Mouse (Mus musculus) liver, embryonic 16.5 days (tissue): Measurements from ENCODE around the gene 9230104L09Rik. TPM values are rescaled to one million over a fixed set of nuclear protein-coding genes. Genes with fewer than 3 reads are reported as not detected.

Experiments used
- ATAC-seq: fragments of 200-750 bp; cut with Nextera tagmentation; 2 replicates; pipeline ENCODE4 v1.8.0; 2017; ENCODE audit warnings: low read depth, mild to moderate bottlenecking, moderate number of reproducible peaks, moderate library complexity
- H3K27ac ChIP-seq: fragments of 300-500 bp; sonication (generic); 2 replicates; pipeline ENCODE4 v1.5.1; 2014; ENCODE audit warnings: mild to moderate bottlenecking, low read length
- H3K27me3 ChIP-seq: fragments of 300-500 bp; sonication (generic); 2 replicates; pipeline ENCODE4 v1.6.1; 2014; ENCODE audit warnings: low read depth, low read length, mixed read lengths; ENCODE audit not compliant: control insufficient read depth, insufficient read depth
- H3K36me3 ChIP-seq: fragments of 300-500 bp; sonication (generic); 2 replicates; pipeline ENCODE4 v1.6.1; 2014; ENCODE audit warnings: mild to moderate bottlenecking; ENCODE audit not compliant: control insufficient read depth, insufficient read depth
- H3K4me1 ChIP-seq: fragments of 300-500 bp; sonication (generic); 2 replicates; pipeline ENCODE4 v1.6.1; 2014; ENCODE audit warnings: low read depth, low read length, mixed read lengths; ENCODE audit not compliant: control insufficient read depth
- H3K4me2 ChIP-seq: fragments of 300-500 bp; sonication (generic); 2 replicates; pipeline ENCODE4 v1.6.1; 2014; ENCODE audit warnings: low read depth, low read length, mixed read lengths
- H3K4me3 ChIP-seq: fragments of 300-500 bp; sonication (generic); 2 replicates; pipeline ENCODE4 v1.5.1; 2014; ENCODE audit warnings: low read depth, mild to moderate bottlenecking, low read length
- H3K9ac ChIP-seq: fragments of 300-500 bp; sonication (generic); 2 replicates; pipeline ENCODE4 v1.6.1; 2014; ENCODE audit warnings: low read depth, low read length
- H3K9me3 ChIP-seq: fragments of 300-500 bp; sonication (generic); replicated peaks from 2 replicates; pipeline ENCODE4 v1.6.1; 2016; ENCODE audit warnings: low read length; ENCODE audit not compliant: control insufficient read depth
- WGBS: fragments of 180-500 bp; shearing (Covaris S2); extraction: QIAGEN DNeasy Blood & Tissue Kit; methylation state at CpG from one replicate; pipeline ENCODE4 v1.1.7; 2014; ENCODE audit not compliant: insufficient replicate concordance; 5-methylcytosine and 5-hydroxymethylcytosine counted together
- polyA plus RNA-seq: library from polyadenylated mRNA; unstranded; fragments of >200 nt; fragmentation: Nextera tagmentation; extraction: Ambion mirVana; gene quantifications from 2 replicates; pipeline ENCODE4 v1.2.1, GENCODE M21; 2015

The 9230104L09Rik gene
- not detected in 2 replicates for polyA plus RNA-seq

GRCm38 (mm10) chr2:148864966-148865365 is at the start of gene 9230104L09Rik:
TSS of gene 9230104L09Rik (minus strand) at chr2:148865038.
- Histone ChIP-seq H3K4me3 (no peak within 1 kb of the TSS), H3K27ac (no peak within 1 kb of the TSS), H3K9me3 (no peaks in the 10 kb centered on the region), H3K36me3 (no peaks in the 10 kb centered on the region), H3K4me2 (no peak within 1 kb of the TSS), H3K27me3 (no peaks in the 10 kb centered on the region), H3K4me1 (no peaks in the 10 kb centered on the region), H3K9ac (no peak within 1 kb of the TSS)
- 44% methylated on average over 2 of the region's 2 CpGs for WGBS
- no peak for ATAC-seq

DNA sequence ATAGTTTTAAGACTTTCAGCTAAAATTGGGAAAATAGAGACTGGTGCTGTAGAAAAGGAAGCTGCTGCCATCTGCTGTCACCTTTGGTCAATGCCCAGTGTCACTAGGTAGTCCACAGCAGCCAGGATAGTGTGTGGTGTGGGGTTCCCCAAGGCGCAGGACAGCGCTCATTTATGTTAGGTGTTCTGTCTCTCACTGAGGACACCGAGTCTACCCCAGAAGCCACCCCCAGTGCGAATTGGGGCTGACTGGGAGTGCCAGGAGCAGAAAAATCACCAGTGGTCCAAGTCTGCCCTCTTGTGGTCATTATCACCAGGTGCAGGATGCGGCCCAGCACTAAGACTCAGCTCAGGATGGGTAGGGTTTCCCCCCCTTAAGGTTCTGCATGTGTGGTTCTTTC is 37.4 kb upstream of the 9230104L09Rik start:
- Histone ChIP-seq H3K4me1 (no peaks in the 10 kb centered on the region), H3K4me3 (no peak overlapping the region), H3K9me3 (no peaks in the 10 kb centered on the region), H3K9ac (no peak overlapping the region), H3K27me3 (no peaks in the 10 kb centered on the region), H3K36me3 (no peaks in the 10 kb centered on the region), H3K4me2 (no peak overlapping the region), H3K27ac (no peak overlapping the region)
- WGBS: 3% methylated on average over 5 of the region's 5 CpGs
- ATAC-seq: peak; percentile 71

DNA sequence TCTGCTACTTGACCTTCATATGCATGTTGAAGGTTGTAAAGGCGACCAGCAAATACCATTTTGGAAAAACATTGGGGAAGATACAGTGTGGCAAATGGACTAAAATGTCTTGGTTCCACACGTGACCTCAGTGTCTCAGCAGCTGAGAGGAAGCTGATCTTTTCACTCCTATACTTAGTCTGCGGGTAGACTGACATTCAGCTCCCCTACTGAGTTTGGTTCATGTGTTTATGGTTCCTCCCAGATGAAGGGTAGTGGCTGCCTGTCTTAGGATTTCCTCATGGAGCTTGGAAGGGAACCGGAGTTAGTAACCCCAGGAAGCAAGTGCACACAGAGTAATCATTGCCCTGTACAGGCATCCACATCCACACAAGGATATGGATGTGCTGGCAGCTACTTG is 35.5 kb upstream of the 9230104L09Rik start:
- no peak overlapping the region for H3K27ac ChIP-seq
- H3K9me3 ChIP-seq: no peaks in the 10 kb centered on the region
- no peaks in the 10 kb centered on the region for H3K36me3 ChIP-seq
- ATAC-seq: no peak
- H3K4me1 ChIP-seq: no peaks in the 10 kb centered on the region
- H3K9ac ChIP-seq: no peak overlapping the region
- 44% methylated on average over 4 of the region's 4 CpGs for WGBS
- no peak overlapping the region for H3K4me3 ChIP-seq
- H3K27me3 ChIP-seq: no peaks in the 10 kb centered on the region
- no peak overlapping the region for H3K4me2 ChIP-seq

GRCm38 (mm10) chr2:148896219-148896618 is 31.4 kb upstream of the 9230104L09Rik start:
- Histone ChIP-seq H3K4me2 (no peak overlapping the region), H3K27me3 (no peaks in the 10 kb centered on the region), H3K27ac (no peak overlapping the region), H3K36me3 (no peaks in the 10 kb centered on the region), H3K9me3 (no peaks in the 10 kb centered on the region), H3K9ac (no peak overlapping the region), H3K4me3 (no peak overlapping the region), H3K4me1 (no peaks in the 10 kb centered on the region)
- ATAC-seq: no peak
- 70% methylated on average over 1 of the region's 1 CpGs for WGBS

GRCm38 (mm10) chr2:148893107-148893506 is 28.3 kb upstream of the 9230104L09Rik start:
- no peak overlapping the region for H3K4me2 ChIP-seq
- no peaks in the 10 kb centered on the region; the same call in 1 of the 2 replicates for H3K27me3 ChIP-seq
- no peak overlapping the region for H3K9ac ChIP-seq
- H3K36me3 ChIP-seq: no peaks in the 10 kb centered on the region
- no peaks in the 10 kb centered on the region for H3K4me1 ChIP-seq
- no peak for ATAC-seq
- H3K9me3 ChIP-seq: no peaks in the 10 kb centered on the region
- no peak overlapping the region for H3K27ac ChIP-seq
- H3K4me3 ChIP-seq: no peak overlapping the region

- no peak overlapping the region for H3K27ac ChIP-seq
- H3K9me3 ChIP-seq: no peaks in the 10 kb centered on the region
- ATAC-seq: no peak
- H3K36me3 ChIP-seq: no peaks in the 10 kb centered on the region
- H3K27me3 ChIP-seq: no peaks in the 10 kb centered on the region; the same call in 1 of the 2 replicates
- H3K4me1 ChIP-seq: no peaks in the 10 kb centered on the region
- no peak overlapping the region for H3K4me3 ChIP-seq
- no peak overlapping the region for H3K4me2 ChIP-seq
- H3K9ac ChIP-seq: no peak overlapping the region
- WGBS: 64% methylated on average over 5 of the region's 5 CpGs
Observed at GRCm38 (mm10) chr2:148890021-148890851, 25.4 kb upstream of the 9230104L09Rik start.

DNA sequence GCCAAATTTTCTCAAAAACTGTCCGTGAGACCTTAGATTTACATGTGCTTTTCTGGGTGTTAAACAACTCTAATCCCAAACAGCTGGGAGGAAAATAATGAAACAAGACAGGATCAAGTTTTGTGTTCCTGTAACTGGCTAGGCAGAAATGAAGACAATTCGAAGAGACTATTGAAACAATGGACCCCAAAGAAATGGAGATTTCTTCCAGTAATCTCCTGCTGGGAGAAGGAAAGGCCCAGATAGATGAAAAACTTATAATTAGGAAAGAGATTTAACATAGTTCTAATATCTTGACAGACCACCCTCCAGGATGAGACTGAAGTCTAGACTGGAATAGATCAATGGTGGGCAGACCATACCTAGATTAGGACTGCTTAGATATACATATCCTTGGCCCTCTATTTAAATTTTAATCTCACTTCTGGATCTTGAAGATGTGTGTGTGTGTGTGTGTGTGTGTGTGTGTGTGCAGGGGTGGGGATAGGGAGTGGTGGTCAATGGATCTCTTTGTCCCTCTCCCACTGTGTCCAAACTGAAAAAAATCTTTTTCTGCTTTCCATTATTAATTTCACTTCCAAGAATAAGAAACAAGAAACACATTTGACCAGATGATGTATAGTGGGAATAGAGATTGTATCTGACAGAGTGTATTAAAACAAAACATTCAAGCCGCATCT is 24.6 kb upstream of the 9230104L09Rik start:
- Histone ChIP-seq H3K4me3 (no peak overlapping the region), H3K36me3 (no peaks in the 10 kb centered on the region), H3K9ac (no peak overlapping the region), H3K9me3 (no peaks in the 10 kb centered on the region), H3K27ac (no peak overlapping the region), H3K4me1 (no peaks in the 10 kb centered on the region), H3K27me3 (no peaks in the 10 kb centered on the region; the same call in 1 of the 2 replicates), H3K4me2 (no peak overlapping the region)
- WGBS: 51% methylated on average over 3 of the region's 3 CpGs
- no peak for ATAC-seq

DNA sequence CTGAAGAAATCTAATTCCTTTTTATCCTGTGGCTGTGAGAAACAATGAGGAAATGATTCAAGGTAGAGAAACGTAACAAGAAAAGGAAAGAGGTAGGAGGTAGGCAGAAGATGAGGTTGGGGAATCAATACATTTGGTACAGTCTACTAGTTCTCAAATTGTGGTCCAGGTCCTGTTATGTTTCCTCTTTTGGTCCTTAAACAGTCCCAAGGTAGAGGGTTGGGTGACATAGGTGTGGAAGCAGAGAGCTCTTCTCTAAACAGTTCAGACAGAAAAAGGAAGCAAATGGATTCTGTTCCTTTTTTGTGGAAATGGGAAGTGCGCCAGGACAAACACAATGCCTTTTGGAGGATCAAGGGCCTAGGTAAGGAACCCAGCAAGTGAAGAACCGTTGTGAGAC is 24.0 kb upstream of the 9230104L09Rik start:
- Histone ChIP-seq H3K27ac (no peak overlapping the region), H3K4me1 (no peaks in the 10 kb centered on the region), H3K9ac (no peak overlapping the region), H3K4me3 (no peak overlapping the region), H3K9me3 (no peaks in the 10 kb centered on the region), H3K4me2 (no peak overlapping the region), H3K36me3 (no peaks in the 10 kb centered on the region), H3K27me3 (no peaks in the 10 kb centered on the region; the same call in 1 of the 2 replicates)
- ATAC-seq: no peak
- WGBS: 50% methylated on average over 3 of the region's 3 CpGs

GRCm38 (mm10) chr2:148884738-148885137 is 19.9 kb upstream of the 9230104L09Rik start:
- H3K4me3 ChIP-seq: no peak overlapping the region
- H3K27me3 ChIP-seq: no peaks in the 10 kb centered on the region
- no peak overlapping the region for H3K9ac ChIP-seq
- no peak overlapping the region for H3K27ac ChIP-seq
- no peaks in the 10 kb centered on the region for H3K4me1 ChIP-seq
- no peak overlapping the region for H3K4me2 ChIP-seq
- no peaks in the 10 kb centered on the region for H3K36me3 ChIP-seq
- no peaks in the 10 kb centered on the region for H3K9me3 ChIP-seq
- no peak for ATAC-seq
